Mouse (Mus musculus) frontal cortex, postnatal 25 days (tissue): ENCODE results near the gene Spock1.
A peak's percentile ranks its signal among the peaks of the same experiment; 100 is the strongest.

ENCODE experiments used
- DNase-seq, 2 experiments: peaks; one replicate each; pipeline ENCODE4 v3.0.0; 2022; ENCODE audit warnings: low spot score in 2 of 2

The Spock1 gene

DNA sequence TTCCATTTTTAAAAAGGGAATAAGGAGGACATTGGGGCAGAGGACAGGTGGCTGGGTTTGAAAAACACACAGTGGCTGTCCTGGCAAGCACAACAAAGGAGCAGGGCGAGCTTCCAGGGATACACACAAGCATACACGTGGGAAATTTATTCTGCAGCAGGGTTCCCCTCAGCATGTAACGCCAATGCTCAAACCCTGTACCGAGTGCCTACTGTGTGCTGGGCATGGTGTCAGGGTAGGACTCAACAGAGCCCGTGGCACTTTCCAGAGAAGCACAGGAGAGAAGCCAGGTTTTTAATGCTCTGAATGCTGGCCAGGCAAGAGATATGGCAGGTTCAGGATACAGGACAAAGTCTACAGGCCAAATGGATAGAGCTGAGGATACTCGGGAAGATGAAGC, 101.8 kb downstream of the Spock1 start:
- no peak for DNase-seq

DNA sequence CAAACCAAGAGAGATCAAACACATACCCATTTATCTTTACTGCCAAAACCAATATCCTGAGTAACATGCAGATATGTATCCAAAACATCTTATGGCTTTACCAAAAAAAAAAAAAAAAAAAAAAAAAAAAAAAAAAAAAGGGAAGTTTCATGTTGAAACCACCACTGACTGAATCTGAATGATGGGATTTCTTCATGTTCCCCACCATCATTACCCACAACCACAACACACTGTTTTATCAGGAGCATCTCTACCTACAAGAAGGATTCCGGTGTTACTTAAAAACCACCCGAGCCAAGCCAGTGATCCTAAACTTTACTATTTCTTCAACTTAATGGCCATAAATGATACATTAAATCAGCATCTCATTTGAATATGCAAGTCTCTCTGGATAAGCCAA, 109.5 kb downstream of the Spock1 start:
- no peak for DNase-seq

DNA sequence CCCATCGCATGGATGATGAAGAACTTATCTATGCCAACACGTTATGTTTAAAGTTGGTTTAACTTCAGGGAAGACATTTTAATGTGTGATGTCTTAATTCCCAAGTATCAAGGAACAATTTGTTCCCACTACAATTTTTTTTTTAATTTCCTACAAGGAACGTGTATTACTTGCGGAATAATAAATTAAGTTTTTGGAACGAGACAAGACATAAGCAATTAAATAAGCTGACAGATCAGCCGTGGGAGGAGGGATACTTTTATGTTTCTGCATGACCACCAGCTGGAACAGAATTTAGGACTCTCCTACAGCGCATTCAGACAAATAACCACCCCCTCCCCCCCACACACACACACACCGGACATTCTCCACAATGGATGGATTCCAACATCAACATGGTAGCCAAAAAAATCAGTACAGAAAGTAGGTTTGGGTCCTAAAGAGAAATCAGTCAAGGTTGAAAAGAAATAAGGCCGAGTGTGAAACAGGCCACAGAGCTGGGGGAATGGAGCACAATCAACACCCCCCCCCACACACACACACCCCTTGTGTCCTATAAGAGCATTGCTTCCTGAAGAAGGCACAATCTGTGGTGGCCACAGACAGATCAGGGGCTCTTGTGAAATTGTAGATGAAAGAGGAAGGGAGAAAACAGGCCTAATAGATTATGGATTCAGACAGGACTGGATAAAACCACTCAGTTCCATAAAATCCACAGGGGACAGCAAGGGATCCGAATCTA, 111.0 kb downstream of the Spock1 start:
- DNase-seq, result no peak

DNA sequence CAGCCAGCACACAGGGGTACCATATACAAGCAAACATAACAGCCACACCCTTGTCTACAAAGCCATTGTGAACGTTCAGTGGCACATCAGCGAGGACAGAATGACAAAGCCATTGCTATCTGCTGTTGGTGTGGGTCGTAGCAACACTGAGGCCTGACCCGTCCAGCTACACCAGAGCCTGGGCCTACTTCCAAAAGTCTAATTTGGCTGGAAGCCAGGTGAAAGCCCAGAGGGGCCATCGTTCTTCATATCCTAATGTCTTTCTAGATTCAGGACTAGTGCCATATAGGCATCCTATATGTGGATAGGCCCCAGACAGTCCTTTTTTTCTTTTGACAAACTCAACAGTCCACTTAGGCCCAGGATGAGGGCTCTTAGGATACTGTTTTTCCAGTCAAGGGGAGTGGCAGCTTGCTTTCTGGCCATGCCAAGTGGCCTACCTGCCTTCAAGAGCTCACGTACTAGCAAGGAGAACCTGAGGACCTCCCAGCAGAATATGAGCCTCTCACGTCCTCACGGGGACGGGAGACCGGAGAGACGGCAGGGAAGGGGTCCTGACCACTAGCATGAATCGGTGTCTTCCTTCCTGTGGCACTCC, 114.4 kb downstream of the Spock1 start:
- no peak for DNase-seq

- DNase-seq, result no peak
Observed at GRCm38 (mm10) chr13:57789796-57790195, 118.3 kb downstream of the Spock1 start.

DNA sequence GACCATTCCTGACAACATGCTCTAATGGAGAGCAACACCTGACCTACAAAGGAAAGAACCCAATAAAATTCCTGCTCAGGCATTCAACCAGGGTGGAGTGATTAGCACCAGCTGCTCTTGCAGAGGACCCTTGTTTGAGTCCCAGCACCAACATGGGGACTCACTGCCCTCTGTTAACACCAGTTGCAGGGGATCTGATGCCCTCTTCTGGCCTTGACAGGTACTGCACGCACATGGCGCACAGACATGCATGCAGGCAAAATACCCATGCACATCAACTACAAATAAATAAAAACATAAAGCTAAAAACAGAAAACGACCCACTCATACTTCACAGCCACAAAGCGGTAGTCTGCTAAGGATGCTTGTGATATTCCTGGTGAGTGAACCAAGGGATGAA, 119.8 kb downstream of the Spock1 start:
- DNase-seq, result no peak

- no peak for DNase-seq
Observed at GRCm38 (mm10) chr13:57786278-57786677, 121.9 kb downstream of the Spock1 start.

GRCm38 (mm10) chr13:57782975-57783374, 125.2 kb downstream of the Spock1 start:
- peak in 1 of 2 experiments; percentile 20 for DNase-seq

- DNase-seq, result no peak
Observed at GRCm38 (mm10) chr13:57782107-57782561, 126.0 kb downstream of the Spock1 start.

DNA sequence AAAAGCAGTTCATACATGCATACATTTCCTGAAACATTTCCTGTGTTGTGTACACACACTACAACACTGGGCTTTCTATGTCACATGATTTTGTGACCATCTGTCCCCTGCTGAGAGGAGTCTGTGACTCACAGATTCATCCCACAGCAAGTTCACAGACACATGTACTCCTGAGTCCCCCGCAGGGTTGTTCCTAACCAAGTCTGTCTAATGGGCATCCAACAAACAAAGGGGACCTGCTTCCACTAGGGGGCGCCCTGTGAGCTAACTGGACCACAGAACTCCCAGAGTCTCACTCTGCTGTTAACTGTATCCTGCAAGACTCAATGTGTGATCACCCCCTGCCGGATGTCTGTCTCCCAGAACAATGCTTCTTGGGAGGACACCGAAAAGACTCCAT, 129.0 kb downstream of the Spock1 start:
- DNase-seq, result peak; percentile 29 to 36

- no peak for DNase-seq
Observed at GRCm38 (mm10) chr13:57778524-57778923, 129.6 kb downstream of the Spock1 start.

- DNase-seq, result no peak
Observed at GRCm38 (mm10) chr13:57771998-57772397, 136.1 kb downstream of the Spock1 start.

GRCm38 (mm10) chr13:57766721-57767120, 141.4 kb downstream of the Spock1 start:
- DNase-seq, result no peak

GRCm38 (mm10) chr13:57761122-57761521, 147.0 kb downstream of the Spock1 start:
- no peak for DNase-seq

- DNase-seq, result no peak
Observed at GRCm38 (mm10) chr13:57760618-57761017, 147.5 kb downstream of the Spock1 start.

- no peak for DNase-seq
Observed at GRCm38 (mm10) chr13:57756316-57756715, 151.8 kb downstream of the Spock1 start.

- no peak for DNase-seq
Observed at GRCm38 (mm10) chr13:57750831-57751230, 157.3 kb downstream of the Spock1 start.

- no peak for DNase-seq
Observed at GRCm38 (mm10) chr13:57744667-57745066, 163.5 kb downstream of the Spock1 start.

GRCm38 (mm10) chr13:57741186-57741585, 166.9 kb downstream of the Spock1 start:
- no peak for DNase-seq

- DNase-seq, result no peak
Observed at GRCm38 (mm10) chr13:57740473-57740872, 167.7 kb downstream of the Spock1 start.

- DNase-seq, result no peak
Observed at GRCm38 (mm10) chr13:57736060-57736459, 172.1 kb downstream of the Spock1 start.

GRCm38 (mm10) chr13:57734549-57734948, 173.6 kb downstream of the Spock1 start:
- no peak for DNase-seq

- DNase-seq, result no peak
Observed at GRCm38 (mm10) chr13:57733521-57733920, 174.6 kb downstream of the Spock1 start.
